Comparison of ENCODE assay signal across 8 mouse cellular contexts in genomic region chr11:62496151-62496715, GRCm38 (mm10). TPM values are rescaled to one million over a fixed set of nuclear protein-coding genes. Genes with fewer than 3 reads are reported as not detected.
DNase-seq lines count a peak whose midpoint lies in the region; ATAC-seq and TF ChIP-seq lines count a peak whose summit lies in the region.
"Had no signal": no experiment of that assay in that cellular context is flagged by ENCODE, and none has a peak within 500 bp of the region (broad histone marks: within the 10 kb centered on the region; RNA-seq: fewer than 3 reads in every experiment).

No protein-coding gene starts in this region.

- H3K9me3 ChIP-seq in kidney, postnatal 0 days (replicated peaks; ENCODE audit: low read length): no peaks in the 10 kb centered on the region
- no peaks in the 10 kb centered on the region for H3K9me3 ChIP-seq in kidney, embryonic 14.5 days (ENCODE audit: control insufficient read depth, low read length)
- H3K9me3 ChIP-seq in MEL (replicated peaks; ENCODE audit: insufficient read depth, low read length): no peaks in the 10 kb centered on the region
- H3K9me3 ChIP-seq in intestine, embryonic 16.5 days (ENCODE audit: control insufficient read depth, low read length): no peaks in the 10 kb centered on the region
- H3K9me3 ChIP-seq: hindbrain, embryonic 15.5 days had no signal

- no peak overlapping the region for H3K9ac ChIP-seq in kidney, postnatal 0 days (ENCODE audit: low read depth, low read length)
- H3K9ac ChIP-seq in kidney, embryonic 14.5 days (ENCODE audit: low read depth, low read length): no peak overlapping the region
- H3K9ac ChIP-seq in MEL (ENCODE audit: control insufficient read depth, low read depth, low read length, poor library complexity, severe bottlenecking): no peak overlapping the region
- no peak overlapping the region for H3K9ac ChIP-seq in intestine, embryonic 16.5 days (ENCODE audit: low read depth, low read length)
- H3K9ac ChIP-seq: hindbrain, embryonic 15.5 days had no signal

- no peak overlapping the region for H3K4me3 ChIP-seq in kidney, postnatal 0 days (replicated peaks; ENCODE audit: low read depth, low read length)
- H3K4me3 ChIP-seq in kidney, embryonic 14.5 days (ENCODE audit: low read length): no peak overlapping the region
- H3K4me3 ChIP-seq in MEL (ENCODE audit: control insufficient read depth in 1 of 2, insufficient read depth in 1 of 2, low read depth in 2 of 2, low read length in 2 of 2): no peak overlapping the region
- H3K4me3 ChIP-seq in intestine, embryonic 16.5 days (ENCODE audit: low read length): no peak overlapping the region
- H3K4me3 ChIP-seq: hindbrain, embryonic 15.5 days had no signal

- TF ChIP-seq EP300 in MEL (IDR thresholded peaks at IDR 0.05; ENCODE audit: low read depth in 1 of 2, low read length in 2 of 2): no peak

- H3K36me3 ChIP-seq in kidney, postnatal 0 days (ENCODE audit: insufficient read depth, low read length): no peaks in the 10 kb centered on the region
- no peaks in the 10 kb centered on the region for H3K36me3 ChIP-seq in kidney, embryonic 14.5 days (ENCODE audit: control insufficient read depth, insufficient read depth, low read length)
- no peaks in the 10 kb centered on the region for H3K36me3 ChIP-seq in MEL (ENCODE audit: control insufficient read depth in 1 of 2, insufficient read depth in 2 of 2, low read length in 2 of 2)
- H3K36me3 ChIP-seq in intestine, embryonic 16.5 days (ENCODE audit: control insufficient read depth, insufficient read depth, low read length): no peaks in the 10 kb centered on the region
- H3K36me3 ChIP-seq: hindbrain, embryonic 15.5 days had no signal

- H3K27ac ChIP-seq in kidney, postnatal 0 days: no peak overlapping the region
- no peak overlapping the region for H3K27ac ChIP-seq in kidney, embryonic 14.5 days (ENCODE audit: low read depth, low read length)
- H3K27ac ChIP-seq in MEL (ENCODE audit: control insufficient read depth, low read depth, low read length): no peak overlapping the region
- peak overlapping the region; percentile 94; the same call in 1 of the 2 replicates for H3K27ac ChIP-seq in intestine, embryonic 16.5 days (ENCODE audit: low read length)
- H3K27ac ChIP-seq: hindbrain, embryonic 15.5 days had no signal

- H3K27me3 ChIP-seq in kidney, postnatal 0 days (ENCODE audit: insufficient read depth, low read length): no peaks in the 10 kb centered on the region
- no peaks in the 10 kb centered on the region for H3K27me3 ChIP-seq in kidney, embryonic 14.5 days (ENCODE audit: control insufficient read depth, insufficient read depth, low read length)
- H3K27me3 ChIP-seq in MEL (ENCODE audit: control insufficient read depth in 1 of 2, insufficient read depth in 2 of 2, low read length in 2 of 2): no peaks in the 10 kb centered on the region
- H3K27me3 ChIP-seq in intestine, embryonic 16.5 days (replicated peaks; ENCODE audit: control insufficient read depth, insufficient read depth, low read length): no peaks in the 10 kb centered on the region
- H3K27me3 ChIP-seq: hindbrain, embryonic 15.5 days had no signal

- WGBS in kidney, postnatal 0 days: 52% methylated on average over 5 of the region's 5 CpGs
- 68% methylated on average over 5 of the region's 5 CpGs for WGBS in kidney, embryonic 14.5 days
- 63% methylated on average over 5 of the region's 5 CpGs for WGBS in intestine, embryonic 16.5 days

- H3K4me1 ChIP-seq in kidney, postnatal 0 days (replicated peaks; ENCODE audit: insufficient read depth, low read length): peaks cover 9% of the 10 kb centered on the region
- no peaks in the 10 kb centered on the region; the same call in none of the 2 replicates for H3K4me1 ChIP-seq in kidney, embryonic 14.5 days (ENCODE audit: control insufficient read depth, insufficient read depth, low read length)
- no peaks in the 10 kb centered on the region for H3K4me1 ChIP-seq in MEL (ENCODE audit: control insufficient read depth in 1 of 2, insufficient read depth in 2 of 2, low read length in 2 of 2)
- peaks cover 23% of the 10 kb centered on the region for H3K4me1 ChIP-seq in intestine, embryonic 16.5 days (ENCODE audit: control insufficient read depth, insufficient read depth, low read length)

- TF ChIP-seq CTCF in kidney, postnatal 0 days (IDR thresholded peaks at IDR 0.05; ENCODE audit: low read depth): peak; percentile 68
- TF ChIP-seq CTCF in MEL (IDR thresholded peaks at IDR 0.05 in 2 of 3, conservative IDR thresholded peaks at IDR 0.05 in 1 of 3; ENCODE audit: control insufficient read depth in 1 of 3, insufficient read depth in 1 of 3, low read depth in 2 of 3, low read length in 3 of 3, poor library complexity in 1 of 3, severe bottlenecking in 1 of 3): peak; percentile 58 to 74 (median 72)

- no peak for ATAC-seq in kidney, postnatal 0 days (replicated peaks; ENCODE audit: low FRiP score, low read depth)
- no peak; the same call in 1 of the 2 replicates for ATAC-seq in kidney, embryonic 14.5 days (ENCODE audit: low FRiP score, low TSS enrichment)
- ATAC-seq in intestine, embryonic 16.5 days: no peak
- no peak for ATAC-seq in activated CD4-positive, CD25-positive, alpha-beta regulatory T cell, adult 4 months

- no peaks in the 10 kb centered on the region for H3K79me2 ChIP-seq in MEL (ENCODE audit: control insufficient read depth, insufficient read depth, low read length, poor library complexity)

- peak; percentile 56 for TF ChIP-seq RAD21 in MEL (IDR thresholded peaks at IDR 0.05; ENCODE audit: low read depth, low read length)

- no peak for TF ChIP-seq POLR2A in MEL (IDR thresholded peaks at IDR 0.05; ENCODE audit: control insufficient read depth in 1 of 2, insufficient read depth in 1 of 2, low read depth in 1 of 2, low read length in 2 of 2, poor library complexity in 1 of 2)

- H3K4me2 ChIP-seq in kidney, postnatal 0 days (ENCODE audit: low read length): no peak overlapping the region
- H3K4me2 ChIP-seq in kidney, embryonic 14.5 days (replicated peaks; ENCODE audit: low read depth, low read length): no peak overlapping the region
- H3K4me2 ChIP-seq in intestine, embryonic 16.5 days (ENCODE audit: low read depth, low read length): no peak overlapping the region
- H3K4me2 ChIP-seq: hindbrain, embryonic 15.5 days had no signal

- peak; percentile 70 for DNase-seq in kidney, postnatal 0 days (ENCODE audit: low spot score)
- peak; percentile 81 for DNase-seq in MEL (ENCODE audit: low read depth, low spot score)
- DNase-seq in cerebellum, postnatal 25 days: peak; percentile 23 to 55
- DNase-seq in retina, adult 2 months (ENCODE audit: low read depth, low spot score): peak; percentile 25

TF ChIP-seq in MEL, 35 proteins besides CTCF, POLR2A, EP300 and RAD21 (continues in another document):
- TF ChIP-seq TCF12 (IDR thresholded peaks at IDR 0.05; ENCODE audit: low read depth, low read length) (no peak; the same call in 1 of the 2 replicates), BHLHE40 (IDR thresholded peaks at IDR 0.05; ENCODE audit: borderline replicate concordance, low read depth, low read length) (no peak), ELF1 (IDR thresholded peaks at IDR 0.05; ENCODE audit: low read depth, low read length) (no peak), NELFE (IDR thresholded peaks at IDR 0.05; ENCODE audit: low read depth, low read length) (no peak), MEF2A (IDR thresholded peaks at IDR 0.05; ENCODE audit: extremely low read depth, insufficient replicate concordance, low read depth, low read length, poor library complexity, severe bottlenecking) (no peak), USF2 (IDR thresholded peaks at IDR 0.05; ENCODE audit: borderline replicate concordance in 1 of 2, insufficient read depth in 1 of 2, low read depth in 1 of 2, low read length in 2 of 2) (no peak)

RNA-seq across cellular contexts. Expression of gene Ncor1, which starts 37.9 kb away (rescaled TPM):
- 123 and 130 TPM in 2 replicates for polyA plus RNA-seq in kidney, postnatal 0 days (2015; fragmentation: Nextera tagmentation; extraction: Ambion mirVana)
- 160 and 203 TPM in 2 replicates for polyA plus RNA-seq in kidney, embryonic 14.5 days (2014; fragmentation: Nextera tagmentation; extraction: Ambion mirVana)
- 71.8 and 90.7 TPM in 2 replicates for total RNA-seq in MEL (2012; rRNA removed)
- 100 to 1,000 TPM; 188 to 250 TPM for polyA plus RNA-seq in MEL (2012; ENCODE audit: insufficient read depth in 1 of 2, insufficient read length in 2 of 2, low read depth in 1 of 2, low replicate concordance in 2 of 2, missing spikeins in 1 of 2)
- 40.2 and 42.0 TPM in 2 replicates for polyA plus RNA-seq in intestine, embryonic 16.5 days (2015; fragmentation: Nextera tagmentation; extraction: Ambion mirVana)
- polyA plus RNA-seq in activated CD4-positive, CD25-positive, alpha-beta regulatory T cell, adult 4 months (2017; shearing (Covaris generic)): 100 to 1,000 TPM; 162 to 188 TPM

RNA-seq across cellular contexts. Expression of gene Pigl, which starts 38.0 kb away (rescaled TPM):
- polyA plus RNA-seq in kidney, postnatal 0 days (2015; fragmentation: Nextera tagmentation; extraction: Ambion mirVana): 8.3 and 8.9 TPM in 2 replicates
- polyA plus RNA-seq in kidney, embryonic 14.5 days (2014; fragmentation: Nextera tagmentation; extraction: Ambion mirVana): 12.3 and 15.1 TPM in 2 replicates
- total RNA-seq in MEL (2012; rRNA removed): 1.6 and 2.0 TPM in 2 replicates
- polyA plus RNA-seq in MEL (2012; ENCODE audit: insufficient read depth in 1 of 2, insufficient read length in 2 of 2, low read depth in 1 of 2, low replicate concordance in 2 of 2, missing spikeins in 1 of 2): 1 to 10 TPM in 1 of 2 experiments, not detected in 1; 4.1 TPM
- polyA plus RNA-seq in intestine, embryonic 16.5 days (2015; fragmentation: Nextera tagmentation; extraction: Ambion mirVana): 11.8 and 12.7 TPM in 2 replicates
- polyA plus RNA-seq in activated CD4-positive, CD25-positive, alpha-beta regulatory T cell, adult 4 months (2017; shearing (Covaris generic)): 1 to 10 TPM; 6.8 to 9.9 TPM

RNA-seq across cellular contexts. Expression of gene Cenpv, which starts 42.8 kb away (rescaled TPM):
- polyA plus RNA-seq in kidney, postnatal 0 days (2015; fragmentation: Nextera tagmentation; extraction: Ambion mirVana): 17.1 and 17.6 TPM in 2 replicates
- 29.8 and 33.1 TPM in 2 replicates for polyA plus RNA-seq in kidney, embryonic 14.5 days (2014; fragmentation: Nextera tagmentation; extraction: Ambion mirVana)
- 150 and 178 TPM in 2 replicates for total RNA-seq in MEL (2012; rRNA removed)
- polyA plus RNA-seq in MEL (2012; ENCODE audit: insufficient read depth in 1 of 2, insufficient read length in 2 of 2, low read depth in 1 of 2, low replicate concordance in 2 of 2, missing spikeins in 1 of 2): 1,000 to 10,000 TPM in 1 of 2 experiments, 100 to 1,000 TPM in 1; 149 to 2,878 TPM
- polyA plus RNA-seq in intestine, embryonic 16.5 days (2015; fragmentation: Nextera tagmentation; extraction: Ambion mirVana): 6.8 and 17.9 TPM in 2 replicates
- polyA plus RNA-seq in activated CD4-positive, CD25-positive, alpha-beta regulatory T cell, adult 4 months (2017; shearing (Covaris generic)): 1 to 10 TPM in 1 of 2 experiments, not detected in 1; 2.4 TPM

RNA-seq across cellular contexts. Expression of gene Ubb, which starts 54.7 kb away (rescaled TPM):
- 2,759 and 3,018 TPM in 2 replicates for polyA plus RNA-seq in kidney, postnatal 0 days (2015; fragmentation: Nextera tagmentation; extraction: Ambion mirVana)
- 3,178 and 3,504 TPM in 2 replicates for polyA plus RNA-seq in kidney, embryonic 14.5 days (2014; fragmentation: Nextera tagmentation; extraction: Ambion mirVana)
- 1,877 and 1,965 TPM in 2 replicates for total RNA-seq in MEL (2012; rRNA removed)
- 1,000 to 10,000 TPM in 1 of 2 experiments, not detected in 1; 1,800 TPM for polyA plus RNA-seq in MEL (2012; ENCODE audit: insufficient read depth in 1 of 2, insufficient read length in 2 of 2, low read depth in 1 of 2, low replicate concordance in 2 of 2, missing spikeins in 1 of 2)
- polyA plus RNA-seq in intestine, embryonic 16.5 days (2015; fragmentation: Nextera tagmentation; extraction: Ambion mirVana): 2,570 and 2,643 TPM in 2 replicates
- 1,000 to 10,000 TPM; 5,033 to 6,460 TPM for polyA plus RNA-seq in activated CD4-positive, CD25-positive, alpha-beta regulatory T cell, adult 4 months (2017; shearing (Covaris generic))

Comparison
In these comparisons a context has a peak if more than half of its experiments do, and no peak if none do; other contexts are left out.
1. DNase-seq: peak in every context shown above with its lines; median percentile 81 in MEL; 70 in kidney, postnatal 0 days; 39 in cerebellum, postnatal 25 days; 25 in retina, adult 2 months.